Mouse (Mus musculus) testis, postnatal 10 days (tissue): ENCODE data around the gene Cyba.

Source experiments
- DNase-seq: peaks from one replicate; pipeline ENCODE4 v3.0.0; 2021; ENCODE audit warnings: low spot score

Gene Cyba

GRCm38 (mm10) chr8:122432443-122433268, at the start of gene Cyba:
TSS of gene Cyba (minus strand) at chr8:122432930.
- DNase-seq: peak; percentile 84

- no peak for DNase-seq
Observed at GRCm38 (mm10) chr8:122482448-122482847, 49.7 kb upstream of the Cyba start.

GRCm38 (mm10) chr8:122475580-122476320, 43.0 kb upstream of the Cyba start, which contains the start of the genes Rnf166 and Ctu2:
TSS of gene Rnf166 (minus strand) at chr8:122476064.
TSS of gene Ctu2 (plus strand) at chr8:122476143.
- peak; percentile 97 for DNase-seq

- peak; percentile 75 for DNase-seq
Observed at GRCm38 (mm10) chr8:122474951-122475560, 42.3 kb upstream of the Cyba start.

- DNase-seq: no peak
Observed at GRCm38 (mm10) chr8:122473911-122474421, 41.2 kb upstream of the Cyba start.

GRCm38 (mm10) chr8:122470691-122471090, 38.0 kb upstream of the Cyba start:
- DNase-seq: no peak

- no peak for DNase-seq
Observed at GRCm38 (mm10) chr8:122469965-122470364, 37.2 kb upstream of the Cyba start.

GRCm38 (mm10) chr8:122469407-122469806, 36.7 kb upstream of the Cyba start:
- DNase-seq: no peak

GRCm38 (mm10) chr8:122467816-122468215, 35.1 kb upstream of the Cyba start:
- no peak for DNase-seq

GRCm38 (mm10) chr8:122464985-122465384, 32.3 kb upstream of the Cyba start:
- no peak for DNase-seq

- no peak for DNase-seq
Observed at GRCm38 (mm10) chr8:122463651-122464640, 31.2 kb upstream of the Cyba start.

GRCm38 (mm10) chr8:122462510-122462909, 29.8 kb upstream of the Cyba start:
- no peak for DNase-seq

- no peak for DNase-seq
Observed at GRCm38 (mm10) chr8:122461473-122462148, 28.9 kb upstream of the Cyba start.

- DNase-seq: peak; percentile 77
Observed at GRCm38 (mm10) chr8:122460524-122461472, 28.1 kb upstream of the Cyba start, which contains the start of gene Snai3. TSS of gene Snai3 (minus strand) at chr8:122460733.

GRCm38 (mm10) chr8:122459990-122460389, 27.3 kb upstream of the Cyba start:
- DNase-seq: no peak

- no peak for DNase-seq
Observed at GRCm38 (mm10) chr8:122459218-122459900, 26.6 kb upstream of the Cyba start.

GRCm38 (mm10) chr8:122457171-122457570, 24.4 kb upstream of the Cyba start:
- DNase-seq: no peak

GRCm38 (mm10) chr8:122454409-122454808, 21.7 kb upstream of the Cyba start:
- no peak for DNase-seq

GRCm38 (mm10) chr8:122452154-122452553, 19.4 kb upstream of the Cyba start:
- DNase-seq: no peak
